8 mouse cellular contexts compared by ENCODE assay signal in genomic region chr2:5715544-5715943, GRCm38 (mm10). TPM values are rescaled to one million over a fixed set of nuclear protein-coding genes. Genes with fewer than 3 reads are reported as not detected.
DNase-seq lines count a peak whose midpoint lies in the region; ATAC-seq and TF ChIP-seq lines count a peak whose summit lies in the region.

No protein-coding gene starts in this region.

- H3K4me1 ChIP-seq in cerebellum, adult 2 months (ENCODE audit: control insufficient read depth, insufficient read depth, low read length), result peaks cover 3% of the 10 kb centered on the region
- peaks cover 21% of the 10 kb centered on the region for H3K4me1 ChIP-seq in limb, embryonic 15.5 days

- 0 out of 2 replicates have a peak overlapping the region, but pooled peaks have one; percentile 99 for H3K4me2 ChIP-seq in limb, embryonic 15.5 days

- DNase-seq in cerebellum, adult 2 months, result peak in 1 of 2 experiments; percentile 54
- DNase-seq in cerebellum, postnatal 14 days, result no peak
- DNase-seq in right cerebral cortex, adult 18-20 months, result peak; percentile 40
- DNase-seq in right cerebral cortex, postnatal 10 days (ENCODE audit: low spot score in 2 of 2), result no peak
- DNase-seq in telencephalon, adult 2 months (ENCODE audit: low read depth, low spot score), result peak; percentile 50
- no peak for DNase-seq in adrenal gland, postnatal 10 days

- peak overlapping the region; percentile 98 for H3K4me3 ChIP-seq in cerebellum, adult 2 months (replicated peaks; ENCODE audit: insufficient read depth, low read depth, low read length)
- no peak overlapping the region for H3K4me3 ChIP-seq in limb, embryonic 15.5 days

- H3K27me3 ChIP-seq in cerebellum, adult 2 months (ENCODE audit: control insufficient read depth, insufficient read depth, low read length), result no peaks in the 10 kb centered on the region
- H3K27me3 ChIP-seq in limb, embryonic 15.5 days, result peaks cover 26% of the 10 kb centered on the region

- no peaks in the 10 kb centered on the region for H3K36me3 ChIP-seq in limb, embryonic 15.5 days

- 0 out of 2 replicates have a peak, but pooled peaks have one; percentile 17 for TF ChIP-seq POLR2A in cerebellum, adult 2 months (IDR thresholded peaks at IDR 0.05; ENCODE audit: borderline replicate concordance, insufficient read depth, low read length)

- TF ChIP-seq CTCF in cerebellum, adult 2 months (IDR thresholded peaks at IDR 0.05; ENCODE audit: borderline replicate concordance, insufficient read depth, low read depth, low read length), result no peak

- no peak overlapping the region for H3K27ac ChIP-seq in cerebellum, adult 2 months (ENCODE audit: insufficient read depth, low read length)
- H3K27ac ChIP-seq in limb, embryonic 15.5 days, result no peak overlapping the region

- H3K9me3 ChIP-seq in limb, embryonic 15.5 days, result 0 out of 2 replicates have a peak, but pooled peaks cover 3% of the 10 kb centered on the region

- no peak for ATAC-seq in limb, embryonic 15.5 days (ENCODE audit: insufficient number of reproducible peaks, low FRiP score, low TSS enrichment, low read depth)
- ATAC-seq in erythroid progenitor cell, adult 5-6 weeks (replicated peaks; ENCODE audit: low FRiP score, poor library complexity, severe bottlenecking), result no peak

- 39% methylated on average over 2 of the region's 2 CpGs for WGBS in cerebellum, adult 2 months
- 29% methylated on average over 2 of the region's 2 CpGs for WGBS in limb, embryonic 15.5 days

- H3K9ac ChIP-seq in limb, embryonic 15.5 days, result no peak overlapping the region

RNA-seq across cellular contexts. Expression of gene Camk1d, which starts 1.2 kb away (rescaled TPM):
- 25.3 and 25.6 TPM in 2 replicates for polyA plus RNA-seq in cerebellum, adult 2 months (2012; rRNA removed)
- polyA plus RNA-seq in limb, embryonic 15.5 days (2015; fragmentation: Nextera tagmentation; extraction: Ambion mirVana), result 8.4 and 9.0 TPM in 2 replicates
- total RNA-seq in adrenal gland, postnatal 10 days (2021), result 1 to 10 TPM; 5.2 to 7.3 TPM
- 3.2 and 7.5 TPM in 2 replicates for total RNA-seq in erythroid progenitor cell, adult 5-6 weeks (2015; ENCODE audit: low replicate concordance)
- 1.7 and 2.2 TPM in 2 replicates for total RNA-seq in erythroid progenitor cell, adult 5-6 weeks (2017; ENCODE audit: low replicate concordance)

Comparison
In these comparisons a context has a peak if more than half of its experiments do, and no peak if none do; other contexts are left out.
1. DNase-seq: peak in right cerebral cortex, adult 18-20 months (single experiment) and telencephalon, adult 2 months (single experiment); none in cerebellum, postnatal 14 days (0 of 2), right cerebral cortex, postnatal 10 days (0 of 2) and adrenal gland, postnatal 10 days (single experiment).